Mouse (Mus musculus): ENCODE measurements around the gene Armcx3.

DNA sequence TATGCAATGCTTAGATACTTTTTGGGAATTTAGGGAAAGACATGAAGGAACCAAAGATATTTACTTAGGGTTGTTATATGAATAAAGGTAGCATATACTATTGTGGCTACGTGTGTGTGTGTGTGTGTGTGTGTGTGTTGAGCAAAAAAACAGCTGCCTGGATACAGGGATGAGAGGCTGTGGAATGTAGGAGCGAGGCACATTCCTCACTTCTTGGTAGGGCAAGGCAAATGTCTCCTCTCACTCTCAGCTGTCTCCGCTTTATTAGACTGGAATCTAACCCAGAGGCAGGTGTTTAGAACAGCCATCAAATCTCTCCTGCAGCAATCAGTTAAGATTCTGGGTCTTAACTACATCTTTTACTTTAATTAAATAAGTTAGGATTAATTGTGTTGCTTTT is 39.5 kb upstream of the Armcx3 start:
- TF ChIP-seq CTCF (conservative IDR thresholded peaks at IDR 0.05; ENCODE audit: insufficient read depth, insufficient read length, low read depth, low read length), result no peak
- TF ChIP-seq POLR2A (IDR thresholded peaks at IDR 0.05; ENCODE audit: low read depth, low read length), result no peak
